Mouse (Mus musculus) erythroblast, embryonic 14.5 days (primary cell): ENCODE measurements around the gene Rab37.

ENCODE experiments used
- GATA1 ChIP-seq: IDR thresholded peaks from 2 replicates; pipeline ENCODE4 v1.6.1; 2012; ENCODE audit warnings: low read length, inconsistent platforms, mixed read lengths
- TAL1 ChIP-seq: IDR thresholded peaks from 3 replicates; pipeline ENCODE4 v1.6.1; 2012; ENCODE audit warnings: low read length, inconsistent platforms, mixed read lengths

DNA sequence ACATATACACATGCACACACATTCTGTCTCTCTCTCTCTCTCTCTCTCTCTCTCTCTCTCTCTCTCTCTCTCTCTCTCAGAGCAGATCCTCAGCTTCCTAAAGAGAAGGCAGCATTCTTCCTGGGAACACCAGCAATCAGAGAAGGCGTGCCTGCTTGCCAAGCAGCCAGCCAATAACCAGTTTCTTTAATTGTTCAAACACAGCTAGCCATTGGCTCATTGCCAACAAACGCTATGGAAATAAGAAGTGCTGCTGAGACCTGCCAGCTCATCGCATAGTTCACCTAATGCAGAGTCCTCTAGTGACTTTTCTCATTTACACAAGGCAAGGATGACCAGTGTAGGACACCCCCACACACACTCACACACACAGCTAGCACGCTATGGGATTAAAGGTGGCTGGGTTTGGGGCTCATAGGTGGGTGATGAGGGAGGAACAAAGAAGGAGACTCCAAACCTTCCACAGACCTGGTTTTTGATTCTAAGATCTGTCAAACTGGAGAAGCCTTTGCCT, 16.2 kb downstream of the Rab37 start:
- TF ChIP-seq GATA1 (no peak), TAL1 (no peak)
